Mouse (Mus musculus): Measurements from ENCODE around the gene Mbd5.

Gene Mbd5

GRCm38 (mm10) chr2:49344287-49344686 lies 395.0 kb downstream of the Mbd5 start:
- DNase-seq (ENCODE audit: low spot score in 2 of 2), result peak in 1 of 2 experiments; percentile 16

- DNase-seq (ENCODE audit: low spot score in 2 of 2), result no peak
Observed at GRCm38 (mm10) chr2:49345786-49346185, 396.5 kb downstream of the Mbd5 start.

GRCm38 (mm10) chr2:49349813-49350212 lies 400.5 kb downstream of the Mbd5 start:
- peak in 1 of 2 experiments; percentile 14 for DNase-seq (ENCODE audit: low spot score in 2 of 2)

GRCm38 (mm10) chr2:49350852-49351251 lies 401.5 kb downstream of the Mbd5 start:
- DNase-seq (ENCODE audit: low spot score in 2 of 2), result no peak

- no peak for DNase-seq (ENCODE audit: low spot score in 2 of 2)
Observed at GRCm38 (mm10) chr2:49354066-49354465, 404.8 kb downstream of the Mbd5 start.

- DNase-seq (ENCODE audit: low spot score in 2 of 2), result no peak
Observed at GRCm38 (mm10) chr2:49355867-49356266, 406.6 kb downstream of the Mbd5 start.

- DNase-seq (ENCODE audit: low spot score in 2 of 2), result no peak
Observed at GRCm38 (mm10) chr2:49358128-49358814, 409.0 kb downstream of the Mbd5 start.

GRCm38 (mm10) chr2:49358839-49359520 lies 409.7 kb downstream of the Mbd5 start:
- peak in 1 of 2 experiments; percentile 15 for DNase-seq (ENCODE audit: low spot score in 2 of 2)

- DNase-seq (ENCODE audit: low spot score in 2 of 2), result no peak
Observed at GRCm38 (mm10) chr2:49359706-49360105, 410.4 kb downstream of the Mbd5 start.

- DNase-seq (ENCODE audit: low spot score in 2 of 2), result no peak
Observed at GRCm38 (mm10) chr2:49364546-49364945, 415.2 kb downstream of the Mbd5 start.

GRCm38 (mm10) chr2:49366878-49367545 lies 417.7 kb downstream of the Mbd5 start:
- no peak for DNase-seq (ENCODE audit: low spot score in 2 of 2)

- DNase-seq (ENCODE audit: low spot score in 2 of 2), result no peak
Observed at GRCm38 (mm10) chr2:49367546-49367917, 418.2 kb downstream of the Mbd5 start.

GRCm38 (mm10) chr2:49371632-49372031 lies 422.3 kb downstream of the Mbd5 start:
- DNase-seq (ENCODE audit: low spot score in 2 of 2), result no peak

- DNase-seq (ENCODE audit: low spot score in 2 of 2), result no peak
Observed at GRCm38 (mm10) chr2:49372586-49372985, 423.3 kb downstream of the Mbd5 start.
